13 mouse cellular contexts compared by ENCODE assay signal in the genomic region with DNA sequence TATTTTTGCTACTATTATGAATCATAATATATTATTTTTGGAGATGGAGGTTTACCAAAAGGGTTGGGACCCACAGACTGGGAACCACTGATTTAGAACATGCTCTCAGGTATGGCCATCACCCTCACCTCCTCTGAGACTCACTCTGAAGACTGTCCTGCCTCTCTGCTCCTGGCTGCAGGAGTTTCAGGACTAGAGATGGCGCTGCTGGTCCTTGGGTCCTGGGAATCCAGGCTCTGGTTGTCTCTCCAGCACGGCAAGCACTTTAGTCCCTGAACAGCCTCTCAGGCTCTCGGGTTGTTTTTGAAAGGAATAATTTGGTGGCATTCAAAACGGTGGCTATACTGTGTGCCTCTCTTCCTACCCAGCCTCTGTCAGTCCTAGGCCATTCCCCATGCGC. TPM values are rescaled to one million over a fixed set of nuclear protein-coding genes. Genes with fewer than 3 reads are reported as not detected.
A peak's percentile ranks its signal among the peaks of the same experiment; 100 is the strongest.
DNase-seq lines count a peak whose midpoint lies in the region; ATAC-seq and TF ChIP-seq lines count a peak whose summit lies in the region.
"Had no signal": no experiment of that assay in that cellular context is flagged by ENCODE, and none has a peak within 500 bp of the region (broad histone marks: within the 10 kb centered on the region; RNA-seq: fewer than 3 reads in every experiment).

No protein-coding gene starts in this region.

- ATAC-seq in heart, embryonic 12.5 days (ENCODE audit: insufficient number of reproducible peaks, low FRiP score), result no peak
- ATAC-seq in midbrain, postnatal 0 days (ENCODE audit: low FRiP score), result no peak
- ATAC-seq in midbrain, embryonic 11.5 days (ENCODE audit: low FRiP score), result no peak

- peak; percentile 77 for TF ChIP-seq CTCF in heart, adult 2 months (IDR thresholded peaks at IDR 0.05)
- TF ChIP-seq CTCF in midbrain, postnatal 0 days (IDR thresholded peaks at IDR 0.05), result peak; percentile 47; the same call in 1 of the 2 replicates
- TF ChIP-seq CTCF in cortical plate, adult 2 months (IDR thresholded peaks at IDR 0.05; ENCODE audit: extremely low read depth, insufficient read depth, low read length), result peak; percentile 33; the same call in 1 of the 2 replicates

- intact Hi-C loops in heart, adult 2 months (cut with DNase I), result loop anchor here (1.0 kb wide), 1 partner anchor 103 kb away; no protein-coding TSS in a partner anchor
- intact Hi-C loops in gastrocnemius, postnatal 14 days (cut with DNase I; ENCODE audit: low total_unique reads), result loop anchor here (5.0 kb wide), 1 partner anchor 100 kb away; no protein-coding TSS in a partner anchor

- peak overlapping the region; percentile 61 for H3K27ac ChIP-seq in heart, adult 2 months
- H3K27ac ChIP-seq in heart, embryonic 12.5 days (ENCODE audit: poor library complexity, severe bottlenecking), result no peak overlapping the region
- no peak overlapping the region for H3K27ac ChIP-seq in midbrain, postnatal 0 days (ENCODE audit: low read depth, low read length)
- H3K27ac ChIP-seq in midbrain, embryonic 11.5 days (ENCODE audit: low read depth, low read length), result no peak overlapping the region
- H3K27ac ChIP-seq in cortical plate, adult 2 months (ENCODE audit: insufficient read depth, low read length), result no peak overlapping the region
- H3K27ac ChIP-seq: forebrain, embryonic 13.5 days; liver, embryonic 13.5 days had no signal

- DNase-seq in heart, adult 2 months, result peak in 1 of 2 experiments; percentile 65
- no peak for DNase-seq in midbrain, postnatal 0 days (ENCODE audit: low spot score)
- DNase-seq in midbrain, embryonic 11.5 days (ENCODE audit: low spot score, missing footprints), result no peak
- no peak for DNase-seq in spleen, postnatal 36 days (ENCODE audit: low spot score in 2 of 2)
- DNase-seq in gastrocnemius, postnatal 14 days, result no peak
- DNase-seq: cerebellum, adult 8-10 months; liver, embryonic 13.5 days; right cerebral cortex, postnatal 25 days had no signal

- H3K27me3 ChIP-seq in heart, adult 2 months (ENCODE audit: control insufficient read depth, insufficient read depth, low read length), result no peaks in the 10 kb centered on the region
- no peaks in the 10 kb centered on the region for H3K27me3 ChIP-seq in heart, embryonic 12.5 days (replicated peaks)
- no peaks in the 10 kb centered on the region for H3K27me3 ChIP-seq in midbrain, postnatal 0 days (ENCODE audit: insufficient read depth, low read length)
- no peaks in the 10 kb centered on the region for H3K27me3 ChIP-seq in midbrain, embryonic 11.5 days (ENCODE audit: control insufficient read depth, insufficient read depth, low read length)
- H3K27me3 ChIP-seq: forebrain, embryonic 13.5 days; liver, embryonic 13.5 days had no signal

- H3K4me3 ChIP-seq in heart, adult 2 months, result no peak overlapping the region
- no peak overlapping the region for H3K4me3 ChIP-seq in heart, embryonic 12.5 days
- H3K4me3 ChIP-seq in midbrain, postnatal 0 days (ENCODE audit: low read depth, low read length), result no peak overlapping the region
- H3K4me3 ChIP-seq in midbrain, embryonic 11.5 days (ENCODE audit: low read depth, low read length), result no peak overlapping the region
- H3K4me3 ChIP-seq in cortical plate, adult 2 months (ENCODE audit: insufficient read depth, low read length), result no peak overlapping the region
- H3K4me3 ChIP-seq: forebrain, embryonic 13.5 days; liver, embryonic 13.5 days had no signal

- H3K79me2 ChIP-seq in heart, adult 2 months (replicated peaks; ENCODE audit: control insufficient read depth, insufficient read depth, low read length), result no peaks in the 10 kb centered on the region

- TF ChIP-seq POLR2A in heart, adult 2 months (IDR thresholded peaks at IDR 0.05; ENCODE audit: insufficient read depth, low read depth, low read length), result no peak
- TF ChIP-seq POLR2A in cortical plate, adult 2 months (IDR thresholded peaks at IDR 0.05; ENCODE audit: extremely low read depth, insufficient read depth, low read length), result no peak

- H3K4me2 ChIP-seq in heart, embryonic 12.5 days, result no peak overlapping the region
- no peak overlapping the region for H3K4me2 ChIP-seq in midbrain, postnatal 0 days (ENCODE audit: low read depth, low read length, poor library complexity, severe bottlenecking)
- H3K4me2 ChIP-seq in midbrain, embryonic 11.5 days, result no peak overlapping the region
- H3K4me2 ChIP-seq: forebrain, embryonic 13.5 days; liver, embryonic 13.5 days had no signal

- H3K36me3 ChIP-seq in heart, adult 2 months (ENCODE audit: control insufficient read depth, insufficient read depth, low read length), result peaks cover 2% of the 10 kb centered on the region
- peaks cover 2% of the 10 kb centered on the region for H3K36me3 ChIP-seq in heart, embryonic 12.5 days
- no peaks in the 10 kb centered on the region for H3K36me3 ChIP-seq in midbrain, postnatal 0 days (ENCODE audit: insufficient read depth, low read length)
- peaks cover 2% of the 10 kb centered on the region; the same call in 1 of the 2 replicates for H3K36me3 ChIP-seq in midbrain, embryonic 11.5 days (ENCODE audit: control insufficient read depth, insufficient read depth, low read length)

- peak; percentile 76; the same call in 1 of the 2 replicates for TF ChIP-seq EP300 in heart, adult 2 months (IDR thresholded peaks at IDR 0.05; ENCODE audit: insufficient read depth, low read depth, low read length)

- no peaks in the 10 kb centered on the region for H3K9me3 ChIP-seq in heart, embryonic 12.5 days (replicated peaks)
- H3K9me3 ChIP-seq in midbrain, postnatal 0 days (ENCODE audit: low read length), result no peaks in the 10 kb centered on the region
- H3K9me3 ChIP-seq in midbrain, embryonic 11.5 days (ENCODE audit: control insufficient read depth, low read length), result no peaks in the 10 kb centered on the region
- H3K9me3 ChIP-seq: liver, embryonic 13.5 days had no signal

- peaks cover 24% of the 10 kb centered on the region for H3K4me1 ChIP-seq in heart, adult 2 months (ENCODE audit: control insufficient read depth, insufficient read depth, low read length)
- peaks cover 21% of the 10 kb centered on the region for H3K4me1 ChIP-seq in heart, embryonic 12.5 days (replicated peaks)
- H3K4me1 ChIP-seq in midbrain, postnatal 0 days (ENCODE audit: insufficient read depth, low read length), result no peaks in the 10 kb centered on the region
- H3K4me1 ChIP-seq in midbrain, embryonic 11.5 days (ENCODE audit: control insufficient read depth, insufficient read depth, low read length), result no peaks in the 10 kb centered on the region
- no peaks in the 10 kb centered on the region for H3K4me1 ChIP-seq in cortical plate, adult 2 months (ENCODE audit: control insufficient read depth, insufficient read depth, low read length)
- H3K4me1 ChIP-seq: forebrain, embryonic 13.5 days had no signal

- peak overlapping the region; percentile 52 for H3K9ac ChIP-seq in heart, adult 2 months (ENCODE audit: low read depth, low read length)
- H3K9ac ChIP-seq in heart, embryonic 12.5 days, result no peak overlapping the region
- H3K9ac ChIP-seq in midbrain, postnatal 0 days (replicated peaks; ENCODE audit: low read length, poor library complexity, severe bottlenecking), result no peak overlapping the region
- H3K9ac ChIP-seq in midbrain, embryonic 11.5 days (ENCODE audit: low read length), result no peak overlapping the region
- H3K9ac ChIP-seq: forebrain, embryonic 13.5 days; liver, embryonic 13.5 days had no signal

- WGBS in heart, adult 2 months, result 46% methylated on average over 5 of the region's 5 CpGs
- 41% methylated on average over 5 of the region's 5 CpGs for WGBS in heart, embryonic 12.5 days
- 51% methylated on average over 5 of the region's 5 CpGs for WGBS in midbrain, postnatal 0 days
- 46% methylated on average over 5 of the region's 5 CpGs for WGBS in midbrain, embryonic 11.5 days

RNA-seq across cellular contexts. Expression of gene Ap1m1, which starts 22.1 kb away (rescaled TPM):
- 10 to 100 TPM; 44.6 to 48.8 TPM for total RNA-seq in heart, adult 2 months (2021)
- polyA plus RNA-seq in heart, adult 2 months (2012; rRNA removed), result 74.3 and 77.0 TPM in 2 replicates
- polyA plus RNA-seq in heart, embryonic 12.5 days (2016; fragmentation: Nextera tagmentation; extraction: Ambion mirVana), result 112 and 113 TPM in 2 replicates
- total RNA-seq in midbrain, postnatal 0 days (2014; rRNA removed), result 81.8 and 97.2 TPM in 2 replicates
- polyA plus RNA-seq in midbrain, postnatal 0 days (2015; fragmentation: Nextera tagmentation; extraction: Ambion mirVana), result 252 and 260 TPM in 2 replicates
- 170 and 173 TPM in 2 replicates for polyA plus RNA-seq in midbrain, embryonic 11.5 days (2014; fragmentation: Nextera tagmentation; extraction: Ambion mirVana)
- 101 and 104 TPM in 2 replicates for polyA plus RNA-seq in cortical plate, adult 2 months (2012; rRNA removed)
- 10 to 100 TPM; 24.7 to 27.2 TPM for total RNA-seq in gastrocnemius, postnatal 14 days (2021)

RNA-seq across cellular contexts. Expression of gene Fam32a, which starts 42.3 kb away (rescaled TPM):
- total RNA-seq in heart, adult 2 months (2021), result 10 to 100 TPM; 21.4 to 23.2 TPM
- polyA plus RNA-seq in heart, adult 2 months (2012; rRNA removed), result 21.2 and 29.9 TPM in 2 replicates
- polyA plus RNA-seq in heart, embryonic 12.5 days (2016; fragmentation: Nextera tagmentation; extraction: Ambion mirVana), result 43.9 and 44.7 TPM in 2 replicates
- 113 and 116 TPM in 2 replicates for total RNA-seq in midbrain, postnatal 0 days (2014; rRNA removed)
- polyA plus RNA-seq in midbrain, postnatal 0 days (2015; fragmentation: Nextera tagmentation; extraction: Ambion mirVana), result 91.6 and 92.5 TPM in 2 replicates
- 73.1 and 77.8 TPM in 2 replicates for polyA plus RNA-seq in midbrain, embryonic 11.5 days (2014; fragmentation: Nextera tagmentation; extraction: Ambion mirVana)
- polyA plus RNA-seq in cortical plate, adult 2 months (2012; rRNA removed), result 69.6 and 79.2 TPM in 2 replicates
- 10 to 100 TPM; 10.9 to 13.4 TPM for total RNA-seq in gastrocnemius, postnatal 14 days (2021)

RNA-seq across cellular contexts. Expression of gene Gm10282, which starts 43.2 kb away (rescaled TPM):
- 1 to 10 TPM; 6.7 to 8.5 TPM for total RNA-seq in heart, adult 2 months (2021)
- 1.1 and 2.9 TPM in 2 replicates for polyA plus RNA-seq in heart, adult 2 months (2012; rRNA removed)
- polyA plus RNA-seq in heart, embryonic 12.5 days (2016; fragmentation: Nextera tagmentation; extraction: Ambion mirVana), result 17.1 and 19.9 TPM in 2 replicates
- total RNA-seq in midbrain, postnatal 0 days (2014; rRNA removed), result 2.4 and 3.9 TPM in 2 replicates
- 9.0 and 10.2 TPM in 2 replicates for polyA plus RNA-seq in midbrain, postnatal 0 days (2015; fragmentation: Nextera tagmentation; extraction: Ambion mirVana)
- 39.3 and 42.3 TPM in 2 replicates for polyA plus RNA-seq in midbrain, embryonic 11.5 days (2014; fragmentation: Nextera tagmentation; extraction: Ambion mirVana)
- polyA plus RNA-seq in cortical plate, adult 2 months (2012; rRNA removed), result 5.3 and 5.4 TPM in 2 replicates
- total RNA-seq in gastrocnemius, postnatal 14 days (2021), result 1 to 10 TPM; 5.1 to 7.5 TPM

RNA-seq across cellular contexts. Expression of gene Gm11034, which starts 48.4 kb away (rescaled TPM):
- total RNA-seq in heart, adult 2 months (2021), result not detected
- polyA plus RNA-seq in heart, adult 2 months (2012; rRNA removed), result not detected in 2 replicates
- not detected in 2 replicates for polyA plus RNA-seq in heart, embryonic 12.5 days (2016; fragmentation: Nextera tagmentation; extraction: Ambion mirVana)
- total RNA-seq in midbrain, postnatal 0 days (2014; rRNA removed), result not detected in 2 replicates
- not detected in 2 replicates for polyA plus RNA-seq in midbrain, postnatal 0 days (2015; fragmentation: Nextera tagmentation; extraction: Ambion mirVana)
- not detected in 2 replicates for polyA plus RNA-seq in midbrain, embryonic 11.5 days (2014; fragmentation: Nextera tagmentation; extraction: Ambion mirVana)
- not detected in 2 replicates for polyA plus RNA-seq in cortical plate, adult 2 months (2012; rRNA removed)
- not detected for total RNA-seq in gastrocnemius, postnatal 14 days (2021)
- total RNA-seq: layer of hippocampus, adult 18-20 months had no signal
- polyA plus RNA-seq: forebrain, embryonic 13.5 days; heart, embryonic 14.5 days; liver, embryonic 13.5 days had no signal

RNA-seq across cellular contexts. Expression of gene Cib3, which starts 49.2 kb away (rescaled TPM):
- total RNA-seq in heart, adult 2 months (2021), result 1 to 10 TPM in 1 of 2 experiments, under 1 TPM in 1; 0.66 to 1.5 TPM
- 1.1 TPM in 2 replicates for polyA plus RNA-seq in heart, adult 2 months (2012; rRNA removed)
- polyA plus RNA-seq in heart, embryonic 12.5 days (2016; fragmentation: Nextera tagmentation; extraction: Ambion mirVana), result not detected in 2 replicates
- total RNA-seq in midbrain, postnatal 0 days (2014; rRNA removed), result not detected in 2 replicates
- polyA plus RNA-seq in midbrain, postnatal 0 days (2015; fragmentation: Nextera tagmentation; extraction: Ambion mirVana), result not detected in 2 replicates
- polyA plus RNA-seq in midbrain, embryonic 11.5 days (2014; fragmentation: Nextera tagmentation; extraction: Ambion mirVana), result not detected in 2 replicates
- not detected in 2 replicates for polyA plus RNA-seq in cortical plate, adult 2 months (2012; rRNA removed)
- total RNA-seq in gastrocnemius, postnatal 14 days (2021), result not detected
- polyA plus RNA-seq: forebrain, embryonic 13.5 days; heart, embryonic 14.5 days; liver, embryonic 13.5 days had no signal
